Mouse (Mus musculus) adrenal gland, adult 2 months (tissue): ENCODE results near the gene Gm5936. TPM values are rescaled to one million over a fixed set of nuclear protein-coding genes. Genes with fewer than 3 reads are reported as not detected.
"Not testable (repeated sequence)": the region's sequence is repeated elsewhere in the genome, so short reads cannot be mapped to it uniquely, and the experiment has no call there.

Experiments used
- DNase-seq: peaks from one replicate; pipeline ENCODE4 v3.0.0; 2021
- long read RNA-seq: library from polyadenylated mRNA; stranded (forward); transcript quantifications from one replicate; pipeline ENCODE4 v2.0.0, GENCODE M21; 2021
- polyA plus RNA-seq: library from polyadenylated mRNA; depleted of rRNA; stranded (reverse); fragments of >200 nt; gene quantifications from 2 replicates; pipeline ENCODE4 v1.2.3, GENCODE M21; 2012; rRNA removed
- total RNA-seq, 2 experiments: library from RNA; stranded (reverse); gene quantifications; 2 replicates each; pipeline ENCODE4 v1.2.3; 2021

Gene Gm5936
- not detected for total RNA-seq
- polyA plus RNA-seq, result not detected in 2 replicates
- long read RNA-seq, result 0 reads

DNA sequence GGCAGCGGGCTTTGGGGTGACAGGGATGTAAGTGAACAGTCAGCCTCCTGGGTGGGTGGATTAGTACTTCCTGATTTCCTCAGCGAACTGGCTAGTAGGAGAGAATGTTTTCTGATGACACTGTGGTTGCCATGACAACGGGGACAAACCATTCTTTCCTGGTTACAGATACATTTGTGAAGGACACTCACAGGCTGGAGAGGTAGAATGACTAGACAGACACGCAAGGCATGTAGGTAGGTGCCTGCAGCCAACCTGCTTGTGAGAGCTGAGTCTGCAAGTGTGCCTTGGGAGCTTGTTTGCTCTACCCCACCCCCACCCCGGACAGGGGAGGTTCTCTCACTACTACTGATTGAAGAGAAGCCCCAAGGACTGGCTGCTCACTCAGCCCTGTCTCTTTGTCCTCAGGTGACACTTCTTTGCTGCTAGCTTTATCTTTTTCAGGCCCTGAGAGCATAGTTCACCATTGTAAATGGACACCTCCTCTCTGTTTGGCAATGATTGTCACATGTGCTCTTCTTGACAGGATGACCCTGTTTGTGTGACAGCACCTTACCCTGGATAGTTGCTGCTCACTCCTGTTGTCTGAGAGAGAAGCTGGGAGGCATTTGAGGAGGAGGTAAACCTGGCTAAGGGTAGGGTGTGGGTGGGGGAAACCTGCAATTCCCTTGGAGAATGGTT is at the start of gene Gm5936:
Gm5936 (plus strand) TSS at position 355 of the 681 bp plus-strand sequence.
- DNase-seq, result peak; percentile 4

DNA sequence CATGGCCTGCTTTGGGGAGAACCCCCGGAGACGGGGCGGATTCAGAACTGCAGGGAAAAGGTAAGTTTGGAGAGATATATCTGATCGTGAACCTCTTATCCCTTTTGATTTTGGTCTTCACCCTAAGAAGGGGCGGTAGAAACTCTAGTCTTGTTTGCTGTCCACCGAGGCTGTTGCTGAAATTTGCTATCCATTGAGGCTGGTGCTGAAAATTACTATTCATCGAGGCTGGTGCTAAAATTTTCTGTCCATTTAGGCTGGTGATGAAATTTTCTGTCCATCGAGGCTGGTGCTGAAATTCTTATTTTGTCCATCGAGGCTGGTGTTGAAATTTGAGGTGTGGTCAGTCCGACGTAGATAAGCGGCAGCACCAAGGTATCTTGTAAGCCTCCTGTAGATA is 19.1 kb downstream of the Gm5936 start:
- DNase-seq, result not testable (repeated sequence)

DNA sequence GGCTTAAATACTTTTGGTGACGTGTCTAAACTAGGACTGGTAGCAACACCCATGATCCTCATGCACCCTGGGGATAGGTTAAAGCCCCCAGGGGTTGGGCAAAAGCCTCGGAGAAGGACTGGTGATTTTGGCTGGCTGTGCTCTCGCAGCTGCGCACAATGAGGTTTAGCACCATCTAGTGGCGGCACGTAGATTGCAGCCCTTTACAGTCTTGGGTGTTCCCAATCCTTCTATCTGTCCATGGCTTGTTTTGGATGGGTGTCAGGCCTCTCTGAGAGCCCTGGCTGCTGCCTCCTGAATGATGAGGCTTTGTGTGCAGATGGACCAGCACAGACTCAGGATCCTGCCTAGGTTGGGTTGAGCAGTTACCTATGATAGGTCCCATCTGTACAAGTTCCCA is 43.1 kb downstream of the Gm5936 start:
- DNase-seq, result peak; percentile 6

Other genes with a start within 250 kb of the Gm5936 start
- gene Olfr1325, start 244.5 kb upstream of the Gm5936 start, total RNA-seq, result not detected
- gene Olfr1325, start 244.5 kb upstream of the Gm5936 start, polyA plus RNA-seq, result not detected in 2 replicates
- not detected for gene Gm5640, start 191.6 kb upstream of the Gm5936 start, total RNA-seq
- gene Gm5640, start 191.6 kb upstream of the Gm5936 start, polyA plus RNA-seq, result not detected in 2 replicates
- not detected for gene Gm6890, start 96.3 kb upstream of the Gm5936 start, total RNA-seq
- gene Gm6890, start 96.3 kb upstream of the Gm5936 start, polyA plus RNA-seq, result not detected in 2 replicates
- gene Gab3, start 248.3 kb downstream of the Gm5936 start, total RNA-seq, result 1 to 10 TPM; 1.8 TPM
- 0.56 and 0.65 TPM in 2 replicates for gene Gab3, start 248.3 kb downstream of the Gm5936 start, polyA plus RNA-seq